Mouse (Mus musculus) CH12.LX (cell line): ENCODE measurements at regions not wholly inside any gene's neighbourhood (a gene's known extent, or its start where the extent isn't known, plus 50 kb on each side); places are given as distances from the start of the nearest gene placed in this dataset.
"Not testable (repeated sequence)": the region's sequence is repeated elsewhere in the genome, so short reads cannot be mapped to it uniquely, and the experiment has no call there.

Experiments used
- CHD1 ChIP-seq: IDR thresholded peaks from 2 replicates; pipeline ENCODE4 v1.6.1; 2012; ENCODE audit warnings: low read depth, low read length, improper control_type of control experiment, inconsistent platforms
- CHD2 ChIP-seq: IDR thresholded peaks from 2 replicates; pipeline ENCODE4 v1.6.1; 2011; ENCODE audit warnings: low read length, improper control_type of control experiment
- CTCF ChIP-seq, 2 experiments: IDR thresholded peaks in 1 of 2; conservative IDR thresholded peaks in 1 of 2; 2 replicates each; pipeline ENCODE4 v1.5.1; 2011 to 2012; ENCODE audit warnings: low read depth in 2 of 2, low read length in 2 of 2, improper control_type of control experiment in 1 of 2, inconsistent platforms in 1 of 2, mild to moderate bottlenecking in 1 of 2, moderate library complexity in 1 of 2
- E2F4 ChIP-seq: IDR thresholded peaks from 2 replicates; pipeline ENCODE4 v1.6.1; 2011; ENCODE audit warnings: low read depth, low read length, improper control_type of control experiment; ENCODE audit not compliant: insufficient replicate concordance
- EP300 ChIP-seq: IDR thresholded peaks from 2 replicates; pipeline ENCODE4 v1.6.1; 2011; ENCODE audit warnings: low read length, improper control_type of control experiment
- IRF4 ChIP-seq: IDR thresholded peaks from 2 replicates; pipeline ENCODE4 v1.6.1; 2014; ENCODE audit warnings: low read depth, mild to moderate bottlenecking, inconsistent platforms, low read length, improper control_type of control experiment
- MAFK ChIP-seq: IDR thresholded peaks from 2 replicates; pipeline ENCODE4 v1.6.1; 2011; ENCODE audit warnings: low read length, improper control_type of control experiment; ENCODE audit not compliant: insufficient replicate concordance
- POLR2A ChIP-seq: IDR thresholded peaks from 2 replicates; pipeline ENCODE4 v1.6.1; 2011; ENCODE audit warnings: low read depth, mild to moderate bottlenecking, improper control_type of control experiment, low read length
- SIN3A ChIP-seq: IDR thresholded peaks from 2 replicates; pipeline ENCODE4 v1.6.1; 2012; ENCODE audit warnings: low read length, improper control_type of control experiment, inconsistent platforms
- USF2 ChIP-seq: conservative IDR thresholded peaks from 2 replicates; pipeline ENCODE4 v1.6.1; 2011; ENCODE audit warnings: low read depth, low read length, improper control_type of control experiment
- ZC3H11A ChIP-seq: IDR thresholded peaks from 2 replicates; pipeline ENCODE4 v1.6.1; 2012; ENCODE audit warnings: low read depth, mild to moderate bottlenecking, inconsistent platforms, low read length, improper control_type of control experiment
- ZKSCAN1 ChIP-seq: IDR thresholded peaks from 2 replicates; pipeline ENCODE4 v1.6.1; 2012; ENCODE audit warnings: low read depth, inconsistent platforms, low read length, improper control_type of control experiment, borderline replicate concordance

DNA sequence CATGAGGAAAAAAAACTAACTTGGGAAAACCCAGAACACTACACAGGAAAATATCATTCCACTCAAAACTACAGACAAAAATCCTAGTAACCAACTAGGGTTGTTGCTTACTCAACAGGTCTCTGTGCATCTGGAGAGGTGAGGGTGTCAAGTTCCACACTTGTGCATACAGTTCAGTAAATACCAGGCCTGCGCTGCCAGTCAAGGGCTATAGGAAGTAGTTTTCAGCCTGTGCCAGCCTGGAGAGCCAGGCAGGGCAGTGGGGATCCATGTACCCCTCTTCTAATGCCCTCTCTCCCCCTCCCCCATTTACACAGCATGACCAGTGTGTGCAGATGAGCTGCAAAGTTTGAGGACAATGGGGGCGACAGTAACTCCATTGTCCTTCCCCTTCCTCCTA lies 302.8 kb upstream of the Cdh5 start:
- TF ChIP-seq E2F4; SIN3A; ZC3H11A; CTCF (conservative IDR thresholded peaks at IDR 0.05 in 1 of 2, IDR thresholded peaks at IDR 0.05 in 1 of 2; ENCODE audit: low read depth in 2 of 2, low read length in 2 of 2); MAFK; USF2; POLR2A; IRF4; ZKSCAN1; CHD1; EP300; CHD2: not testable (repeated sequence)
